Mouse (Mus musculus) testis, adult 2 months (tissue): ENCODE data around the gene Wdtc1.

Experiments used
- CTCF ChIP-seq: fragments of 200-500 bp; IDR thresholded peaks from 2 replicates; pipeline ENCODE4 v1.5.1; 2012; ENCODE audit warnings: low read depth, mild to moderate bottlenecking, inconsistent platforms, low read length, moderate library complexity; ENCODE audit not compliant: control insufficient read depth, insufficient read depth, insufficient replicate concordance
- POLR2A ChIP-seq: fragments of 200-500 bp; IDR thresholded peaks from 2 replicates; pipeline ENCODE4 v1.6.1; 2012; ENCODE audit warnings: low read depth, mild to moderate bottlenecking, inconsistent platforms, low read length, moderate library complexity; ENCODE audit not compliant: control insufficient read depth

DNA sequence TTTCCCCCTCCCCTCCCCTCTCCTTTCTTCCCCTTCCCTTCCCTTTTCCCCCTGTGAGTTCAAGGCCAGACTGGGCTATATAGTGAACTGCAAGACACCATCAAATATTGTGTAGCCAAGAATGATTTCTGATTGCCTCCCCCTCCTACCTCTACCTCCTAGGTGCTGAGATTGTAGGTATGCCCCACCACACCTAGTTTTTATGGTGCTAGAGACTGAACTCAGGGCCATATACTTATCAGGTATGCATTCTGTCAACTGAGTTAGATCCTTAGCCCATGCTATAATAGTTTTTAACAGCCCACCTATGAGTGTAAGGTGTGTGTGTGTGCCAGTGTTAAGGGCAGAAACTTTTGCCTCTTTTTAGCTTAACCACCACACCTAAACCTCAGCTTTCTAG is 33.8 kb upstream of the Wdtc1 start:
- TF ChIP-seq POLR2A (no peak), CTCF (no peak)
